Mouse (Mus musculus): ENCODE data around the gene Rtn4rl1.

DNA sequence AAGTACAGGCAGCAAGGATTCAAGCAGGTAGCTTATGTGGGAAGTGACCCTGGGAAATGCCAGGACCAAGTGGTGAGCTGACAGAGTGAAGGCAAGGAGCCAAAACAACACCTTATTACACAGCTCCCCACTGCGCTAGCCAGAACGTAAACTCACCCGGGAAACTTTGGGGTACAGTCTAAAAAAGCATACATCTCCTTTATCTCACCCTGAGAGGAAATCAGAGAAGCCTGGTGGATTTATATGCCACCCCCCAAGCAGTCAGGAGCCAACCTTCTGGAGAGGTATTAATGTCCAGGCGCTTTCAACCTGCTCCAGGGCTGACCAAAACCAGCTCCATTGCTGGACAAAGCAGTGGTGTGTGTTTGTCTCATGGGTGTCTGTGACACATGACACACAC is 10.3 kb downstream of the Rtn4rl1 start:
- TF ChIP-seq CTCF (IDR thresholded peaks at IDR 0.05; ENCODE audit: low read depth, low read length) (no peak), POLR2A (IDR thresholded peaks at IDR 0.05; ENCODE audit: extremely low read depth, insufficient read depth, low read length) (no peak)

Measured in liver, adult 2 months (tissue).